Mouse (Mus musculus): ENCODE measurements at regions not wholly inside any gene's neighbourhood (a gene's known extent, or its start where the extent isn't known, plus 50 kb on each side); places are given as distances from the start of the nearest gene placed in this dataset.
"Not testable (repeated sequence)": the region's sequence is repeated elsewhere in the genome, so short reads cannot be mapped to it uniquely, and the experiment has no call there.

GRCm38 (mm10) chr14:48589702-48590325 is 83.8 kb downstream of the Otx2 start:
- Histone ChIP-seq H3K27me3 (ENCODE audit: insufficient read depth, low read length) (no peaks in the 10 kb centered on the region), H3K36me3 (ENCODE audit: insufficient read depth, low read length) (no peaks in the 10 kb centered on the region), H3K4me3 (ENCODE audit: low read depth, low read length) (no peak overlapping the region), H3K4me1 (ENCODE audit: insufficient read depth, low read length) (peaks cover 4% of the 10 kb centered on the region; the same call in 1 of the 2 replicates), H3K27ac (ENCODE audit: low read depth, low read length) (no peak overlapping the region), H3K9me3 (ENCODE audit: low read length) (no peaks in the 10 kb centered on the region), H3K9ac (replicated peaks; ENCODE audit: low read length, poor library complexity, severe bottlenecking) (no peak overlapping the region), H3K4me2 (ENCODE audit: low read depth, low read length, poor library complexity, severe bottlenecking) (no peak overlapping the region)
- TF ChIP-seq CTCF (IDR thresholded peaks at IDR 0.05) = no peak
- DNase-seq (ENCODE audit: low spot score) (no peak), ATAC-seq (ENCODE audit: low FRiP score) (no peak)
- WGBS = 72% methylated on average over 15 of the region's 15 CpGs

DNA sequence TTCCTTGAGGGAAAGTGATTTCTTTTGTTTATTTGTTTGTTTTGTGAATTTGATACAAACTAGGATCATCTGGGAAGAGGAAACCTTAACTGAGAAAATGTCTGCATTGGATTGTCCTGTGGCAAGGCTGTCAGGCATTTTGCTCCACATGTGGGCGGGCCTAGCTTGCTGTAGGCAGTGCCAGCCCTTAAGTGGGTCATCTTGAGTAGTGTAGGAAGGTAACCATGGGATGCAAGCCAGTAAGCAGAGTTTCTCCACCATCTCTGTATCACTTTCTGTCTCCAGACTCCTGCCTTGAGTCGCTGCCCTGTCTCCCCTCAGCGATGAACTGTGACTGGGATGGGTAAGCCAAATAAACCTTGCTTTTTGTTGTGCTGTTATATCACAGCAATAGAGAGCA is 87.8 kb downstream of the Otx2 start:
- H3K4me3 ChIP-seq (ENCODE audit: low read depth, low read length) = no peak overlapping the region
- no peak for TF ChIP-seq CTCF (IDR thresholded peaks at IDR 0.05)
- WGBS = 97% methylated on average over 3 of the region's 3 CpGs
- H3K27me3 ChIP-seq (ENCODE audit: insufficient read depth, low read length) = no peaks in the 10 kb centered on the region
- no peaks in the 10 kb centered on the region for H3K4me1 ChIP-seq (ENCODE audit: insufficient read depth, low read length)
- no peak overlapping the region for H3K27ac ChIP-seq (ENCODE audit: low read depth, low read length)
- ATAC-seq (ENCODE audit: low FRiP score) (no peak), DNase-seq (ENCODE audit: low spot score) (no peak)
- no peak overlapping the region for H3K9ac ChIP-seq (replicated peaks; ENCODE audit: low read length, poor library complexity, severe bottlenecking)
- H3K36me3 ChIP-seq (ENCODE audit: insufficient read depth, low read length) = no peaks in the 10 kb centered on the region
- no peak overlapping the region for H3K4me2 ChIP-seq (ENCODE audit: low read depth, low read length, poor library complexity, severe bottlenecking)
- H3K9me3 ChIP-seq (ENCODE audit: low read length) = no peaks in the 10 kb centered on the region

- Histone ChIP-seq H3K36me3 (ENCODE audit: insufficient read depth, low read length) (no peaks in the 10 kb centered on the region), H3K27me3 (ENCODE audit: insufficient read depth, low read length) (no peaks in the 10 kb centered on the region), H3K9ac (replicated peaks; ENCODE audit: low read length, poor library complexity, severe bottlenecking) (no peak overlapping the region), H3K9me3 (ENCODE audit: low read length) (no peaks in the 10 kb centered on the region), H3K4me2 (ENCODE audit: low read depth, low read length, poor library complexity, severe bottlenecking) (no peak overlapping the region), H3K27ac (ENCODE audit: low read depth, low read length) (no peak overlapping the region), H3K4me3 (ENCODE audit: low read depth, low read length) (no peak overlapping the region), H3K4me1 (ENCODE audit: insufficient read depth, low read length) (no peaks in the 10 kb centered on the region)
- TF ChIP-seq CTCF (IDR thresholded peaks at IDR 0.05) = no peak
- 51% methylated on average over 3 of the region's 3 CpGs for WGBS
- DNase-seq (ENCODE audit: low spot score) = no peak
- ATAC-seq (ENCODE audit: low FRiP score) = no peak
Observed at GRCm38 (mm10) chr14:48584571-48584970, 89.0 kb downstream of the Otx2 start.

DNA sequence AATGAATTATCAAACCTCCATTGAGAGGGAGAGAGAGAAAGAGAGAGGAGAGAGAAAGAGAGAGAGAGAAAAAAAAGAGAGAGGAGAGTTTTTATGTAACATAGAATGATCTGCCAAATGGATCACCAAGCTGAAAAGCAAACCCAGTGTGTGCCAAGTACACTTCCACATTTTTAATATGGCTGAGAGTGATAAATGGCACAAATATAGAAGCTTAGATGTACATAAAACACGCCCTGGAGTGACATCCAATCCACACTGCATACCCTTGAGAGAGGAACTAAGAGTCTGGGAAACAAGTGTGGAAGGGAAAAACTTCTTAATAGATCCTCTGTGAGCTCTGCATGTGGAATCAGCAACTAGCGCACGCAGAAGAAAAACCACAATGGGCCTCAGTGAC is 90.1 kb downstream of the Otx2 start:
- H3K27ac ChIP-seq (ENCODE audit: low read depth, low read length) = no peak overlapping the region
- DNase-seq (ENCODE audit: low spot score) = no peak
- no peak for TF ChIP-seq CTCF (IDR thresholded peaks at IDR 0.05)
- no peak overlapping the region for H3K9ac ChIP-seq (replicated peaks; ENCODE audit: low read length, poor library complexity, severe bottlenecking)
- ATAC-seq (ENCODE audit: low FRiP score) = no peak
- 88% methylated on average over 3 of the region's 3 CpGs for WGBS
- no peaks in the 10 kb centered on the region for H3K36me3 ChIP-seq (ENCODE audit: insufficient read depth, low read length)
- H3K4me1 ChIP-seq (ENCODE audit: insufficient read depth, low read length) = no peaks in the 10 kb centered on the region
- H3K4me3 ChIP-seq (ENCODE audit: low read depth, low read length) = no peak overlapping the region
- H3K9me3 ChIP-seq (ENCODE audit: low read length) = no peaks in the 10 kb centered on the region
- H3K4me2 ChIP-seq (ENCODE audit: low read depth, low read length, poor library complexity, severe bottlenecking) = no peak overlapping the region
- no peaks in the 10 kb centered on the region for H3K27me3 ChIP-seq (ENCODE audit: insufficient read depth, low read length)

DNA sequence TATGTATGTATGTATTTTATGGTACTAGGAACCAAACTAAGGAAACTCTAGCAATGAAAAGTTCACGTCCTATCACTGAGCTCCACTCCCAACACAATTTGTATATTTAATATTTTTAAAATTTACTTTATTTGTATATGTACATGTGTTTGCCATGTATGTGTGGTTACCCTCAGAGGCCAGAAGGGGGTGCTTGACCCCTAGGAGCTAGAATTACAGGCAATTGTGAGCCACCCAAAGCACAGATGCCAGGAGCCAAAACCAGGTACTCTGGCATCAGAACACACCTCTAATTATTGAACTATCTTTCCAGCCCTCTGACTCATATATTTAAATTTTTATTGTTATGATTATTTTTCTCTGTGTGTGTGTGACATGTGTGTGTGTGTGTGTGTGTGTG is 91.5 kb downstream of the Otx2 start:
- H3K9ac ChIP-seq (replicated peaks; ENCODE audit: low read length, poor library complexity, severe bottlenecking) = no peak overlapping the region
- H3K27ac ChIP-seq (ENCODE audit: low read depth, low read length) = no peak overlapping the region
- no peak for ATAC-seq (ENCODE audit: low FRiP score)
- 93% methylated on average over 1 of the region's 1 CpGs for WGBS
- no peaks in the 10 kb centered on the region for H3K4me1 ChIP-seq (ENCODE audit: insufficient read depth, low read length)
- H3K4me2 ChIP-seq (ENCODE audit: low read depth, low read length, poor library complexity, severe bottlenecking) = no peak overlapping the region
- no peaks in the 10 kb centered on the region for H3K27me3 ChIP-seq (ENCODE audit: insufficient read depth, low read length)
- H3K36me3 ChIP-seq (ENCODE audit: insufficient read depth, low read length) = no peaks in the 10 kb centered on the region
- H3K9me3 ChIP-seq (ENCODE audit: low read length) = no peaks in the 10 kb centered on the region
- no peak for DNase-seq (ENCODE audit: low spot score)
- H3K4me3 ChIP-seq (ENCODE audit: low read depth, low read length) = no peak overlapping the region
- peak; percentile 41 for TF ChIP-seq CTCF (IDR thresholded peaks at IDR 0.05)

GRCm38 (mm10) chr14:48581308-48581707 is 92.3 kb downstream of the Otx2 start:
- WGBS = 26% methylated on average over 2 of the region's 2 CpGs
- not testable (repeated sequence) for H3K36me3 ChIP-seq (ENCODE audit: insufficient read depth, low read length); H3K27me3 ChIP-seq (ENCODE audit: insufficient read depth, low read length); DNase-seq (ENCODE audit: low spot score); H3K9me3 ChIP-seq (ENCODE audit: low read length); H3K4me2 ChIP-seq (ENCODE audit: low read depth, low read length, poor library complexity, severe bottlenecking); H3K4me1 ChIP-seq (ENCODE audit: insufficient read depth, low read length); H3K4me3 ChIP-seq (ENCODE audit: low read depth, low read length); ATAC-seq (ENCODE audit: low FRiP score); H3K27ac ChIP-seq (ENCODE audit: low read depth, low read length); H3K9ac ChIP-seq (replicated peaks; ENCODE audit: low read length, poor library complexity, severe bottlenecking)
